Mouse (Mus musculus): ENCODE measurements around the gene Erc2. TPM values are rescaled to one million over a fixed set of nuclear protein-coding genes. Genes with fewer than 3 reads are reported as not detected.
A peak's percentile ranks its signal among the peaks of the same experiment; 100 is the strongest.

Erc2 gene
- total and polyA plus RNA-seq, 3 experiments = not detected

GRCm38 (mm10) chr14:27808080-27808479, 185.9 kb downstream of the Erc2 start:
- H3K4me2 ChIP-seq (ENCODE audit: insufficient read depth, low read depth, poor library complexity, severe bottlenecking) = no peak overlapping the region
- no peaks in the 10 kb centered on the region for H3K36me3 ChIP-seq (replicated peaks in 1 of 2; ENCODE audit: control insufficient read depth in 1 of 2, insufficient read depth in 1 of 2, low read length in 1 of 2)
- peaks cover 6% of the 10 kb centered on the region for H3K9me3 ChIP-seq (replicated peaks; ENCODE audit: low read length)
- H3K27me3 ChIP-seq (replicated peaks) = no peaks in the 10 kb centered on the region
- in situ Hi-C loops (cut with MboI; ENCODE audit: low pct_ligation_motif_present, low pct_unique_long_range_greater_than_20kb, low sequenced_read_pairs) (loop anchor here (25.0 kb wide), 2 partner anchors 1279 to 1629 kb away; no protein-coding TSS in a partner anchor), dilution Hi-C loops (cut with MboI; ENCODE audit: extremely low pct_ligation_motif_present, extremely low pct_unique_long_range_greater_than_20kb, low sequenced_read_pairs) (no loop called here)
- TF ChIP-seq SMC3 (IDR thresholded peaks at IDR 0.05; ENCODE audit: low read depth, low read length) (peak; percentile 56), ZNF384 (IDR thresholded peaks at IDR 0.05; ENCODE audit: low read depth, low read length) (no peak), RAD21 (IDR thresholded peaks at IDR 0.05; ENCODE audit: low read depth, low read length) (peak; percentile 81), CTCF (conservative IDR thresholded peaks at IDR 0.05 in 1 of 2, IDR thresholded peaks at IDR 0.05 in 1 of 2; ENCODE audit: low read depth in 2 of 2, low read length in 2 of 2) (peak; percentile 74 to 75), POLR2A (IDR thresholded peaks at IDR 0.05; ENCODE audit: low read depth, low read length) (no peak)
- no peak overlapping the region for H3K4me3 ChIP-seq (replicated peaks in 1 of 3; ENCODE audit: low read depth in 2 of 3, low read length in 2 of 3, poor library complexity in 1 of 3)
- H3K79me2 ChIP-seq (replicated peaks; ENCODE audit: control insufficient read depth, extremely low read depth, insufficient read depth, poor library complexity, severe bottlenecking) = no peaks in the 10 kb centered on the region
- H3K9ac ChIP-seq (ENCODE audit: insufficient read depth, low read depth) = no peak overlapping the region
- peak; percentile 59 for DNase-seq (ENCODE audit: extremely low read depth)
- H3K27ac ChIP-seq (ENCODE audit: insufficient read depth, low read depth) = no peak overlapping the region
- H3K4me1 ChIP-seq (ENCODE audit: control insufficient read depth in 1 of 2, insufficient read depth in 2 of 2) = peaks cover 0 to 4% of the 10 kb centered on the region in 2 experiments; a peak in 1 of 4 replicates

- no peak for DNase-seq (ENCODE audit: extremely low read depth)
- no peak overlapping the region for H3K4me2 ChIP-seq (ENCODE audit: insufficient read depth, low read depth, poor library complexity, severe bottlenecking)
- dilution Hi-C loops (cut with MboI; ENCODE audit: extremely low pct_ligation_motif_present, extremely low pct_unique_long_range_greater_than_20kb, low sequenced_read_pairs) = no loop called here
These were observed 186.4 kb downstream of the Erc2 start for GRCm38 (mm10) chr14:27808523-27809114.

DNA sequence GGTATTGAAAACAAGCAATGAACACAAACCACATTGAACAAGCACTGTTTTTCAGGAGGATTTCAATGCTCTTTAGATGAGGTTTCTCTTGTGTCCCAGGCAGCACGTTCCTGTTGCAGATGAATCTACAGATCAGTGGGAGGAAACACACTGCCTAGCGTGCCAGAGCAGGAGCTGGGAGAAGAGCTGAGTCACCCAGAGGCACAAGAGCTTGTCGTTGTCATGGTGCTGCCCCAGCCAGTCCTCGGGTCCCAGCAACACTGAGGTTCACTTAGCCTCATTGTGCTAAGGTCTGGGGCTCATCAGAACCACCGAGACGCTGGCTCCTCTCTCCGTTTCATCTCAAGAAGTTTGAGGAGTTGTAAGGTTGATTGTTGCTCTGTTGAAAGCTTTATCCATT, 188.6 kb downstream of the Erc2 start:
- Histone ChIP-seq H3K27ac (ENCODE audit: insufficient read depth, low read depth) (no peak overlapping the region), H3K4me3 (replicated peaks in 1 of 3; ENCODE audit: low read depth in 2 of 3, low read length in 2 of 3, poor library complexity in 1 of 3) (no peak overlapping the region), H3K9ac (ENCODE audit: insufficient read depth, low read depth) (no peak overlapping the region), H3K27me3 (replicated peaks) (no peaks in the 10 kb centered on the region), H3K4me2 (ENCODE audit: insufficient read depth, low read depth, poor library complexity, severe bottlenecking) (no peak overlapping the region), H3K4me1 (ENCODE audit: control insufficient read depth in 1 of 2, insufficient read depth in 2 of 2) (no peaks in the 10 kb centered on the region), H3K9me3 (replicated peaks; ENCODE audit: low read length) (peaks cover 2% of the 10 kb centered on the region), H3K79me2 (replicated peaks; ENCODE audit: control insufficient read depth, extremely low read depth, insufficient read depth, poor library complexity, severe bottlenecking) (no peaks in the 10 kb centered on the region), H3K36me3 (replicated peaks in 1 of 2; ENCODE audit: control insufficient read depth in 1 of 2, insufficient read depth in 1 of 2, low read length in 1 of 2) (no peaks in the 10 kb centered on the region)
- dilution Hi-C loops (cut with MboI; ENCODE audit: extremely low pct_ligation_motif_present, extremely low pct_unique_long_range_greater_than_20kb, low sequenced_read_pairs) = no loop called here
- in situ Hi-C loops (cut with MboI; ENCODE audit: low pct_ligation_motif_present, low pct_unique_long_range_greater_than_20kb, low sequenced_read_pairs) = loop anchor here (25.0 kb wide), 2 partner anchors 1277 to 1627 kb away; no protein-coding TSS in a partner anchor
- no peak for TF ChIP-seq UBTF (IDR thresholded peaks at IDR 0.05; ENCODE audit: low read depth, low read length)
- no peak for TF ChIP-seq POLR2AphosphoS2 (IDR thresholded peaks at IDR 0.05; ENCODE audit: low read depth, low read length)
- TF ChIP-seq JUND (conservative IDR thresholded peaks at IDR 0.05; ENCODE audit: low read depth, low read length) = no peak
- no peak for TF ChIP-seq NRF1 (IDR thresholded peaks at IDR 0.05; ENCODE audit: low read depth, low read length)
- no peak for TF ChIP-seq ZNF384 (IDR thresholded peaks at IDR 0.05; ENCODE audit: low read depth, low read length)
- no peak for TF ChIP-seq ZC3H11A (IDR thresholded peaks at IDR 0.05; ENCODE audit: low read depth, low read length)
- no peak for TF ChIP-seq RAD21 (IDR thresholded peaks at IDR 0.05; ENCODE audit: low read depth, low read length)
- no peak for TF ChIP-seq ZMIZ1 (IDR thresholded peaks at IDR 0.05; ENCODE audit: low read depth, low read length)
- no peak for TF ChIP-seq TBP (conservative IDR thresholded peaks at IDR 0.05; ENCODE audit: low read depth, low read length)
- no peak for DNase-seq (ENCODE audit: extremely low read depth)

More at GRCm38 (mm10) chr14:27808523-27809114, 186.4 kb downstream of the Erc2 start:
- Histone ChIP-seq H3K4me1 (ENCODE audit: control insufficient read depth in 1 of 2, insufficient read depth in 2 of 2) (peaks cover 0 to 2% of the 10 kb centered on the region in 2 experiments; a peak in 1 of 4 replicates), H3K9me3 (replicated peaks; ENCODE audit: low read length) (peaks cover 4% of the 10 kb centered on the region), H3K4me3 (replicated peaks in 1 of 3; ENCODE audit: low read depth in 2 of 3, low read length in 2 of 3, poor library complexity in 1 of 3) (no peak overlapping the region), H3K9ac (ENCODE audit: insufficient read depth, low read depth) (no peak overlapping the region), H3K79me2 (replicated peaks; ENCODE audit: control insufficient read depth, extremely low read depth, insufficient read depth, poor library complexity, severe bottlenecking) (no peaks in the 10 kb centered on the region), H3K36me3 (replicated peaks in 1 of 2; ENCODE audit: control insufficient read depth in 1 of 2, insufficient read depth in 1 of 2, low read length in 1 of 2) (no peaks in the 10 kb centered on the region), H3K27me3 (replicated peaks) (no peaks in the 10 kb centered on the region), H3K27ac (ENCODE audit: insufficient read depth, low read depth) (no peak overlapping the region)
- in situ Hi-C loops (cut with MboI; ENCODE audit: low pct_ligation_motif_present, low pct_unique_long_range_greater_than_20kb, low sequenced_read_pairs) = loop anchor here (25.0 kb wide), 2 partner anchors 1279 to 1629 kb away; no protein-coding TSS in a partner anchor
- TF ChIP-seq JUN (IDR thresholded peaks at IDR 0.05; ENCODE audit: insufficient read depth, low read depth, low read length) = no peak
- no peak for TF ChIP-seq CHD1 (IDR thresholded peaks at IDR 0.05; ENCODE audit: low read depth, low read length)
- no peak for TF ChIP-seq ZC3H11A (IDR thresholded peaks at IDR 0.05; ENCODE audit: low read depth, low read length)
- no peak for TF ChIP-seq USF2 (conservative IDR thresholded peaks at IDR 0.05; ENCODE audit: low read depth, low read length)
- TF ChIP-seq GABPA (IDR thresholded peaks at IDR 0.05; ENCODE audit: insufficient replicate concordance, low read depth, low read length) = no peak
- no peak for TF ChIP-seq CTCF (conservative IDR thresholded peaks at IDR 0.05 in 1 of 2, IDR thresholded peaks at IDR 0.05 in 1 of 2; ENCODE audit: low read depth in 2 of 2, low read length in 2 of 2)
- no peak for TF ChIP-seq ELF1 (IDR thresholded peaks at IDR 0.05; ENCODE audit: low read depth, low read length)
- no peak for TF ChIP-seq MAFK (IDR thresholded peaks at IDR 0.05; ENCODE audit: insufficient replicate concordance, low read length)

Measured in CH12.LX (cell line).